Mouse (Mus musculus): Measurements from ENCODE around the gene Spata46. TPM values are rescaled to one million over a fixed set of nuclear protein-coding genes. Genes with fewer than 3 reads are reported as not detected.

Spata46 gene
- not detected for polyA plus RNA-seq (2017; shearing (Covaris generic))

GRCm38 (mm10) chr1:170308503-170308902 is at the start of gene Spata46:
Gene Spata46 (plus strand): TSS chr1:170308803.

GRCm38 (mm10) chr1:170277016-170277415 is 31.6 kb upstream of the Spata46 start, which contains the start of gene Sh2d1b1:
Gene Sh2d1b1 (plus strand): TSS chr1:170277320.

GRCm38 (mm10) chr1:170306232-170306631 is 2.4 kb upstream of the Spata46 start, which contains the start of gene Gm7694:
Gene Gm7694 (minus strand): TSS chr1:170306332.

Other genes with a start within 250 kb of the Spata46 start
- not detected for gene Ddr2, start 198.0 kb upstream of the Spata46 start, polyA plus RNA-seq (2017; shearing (Covaris generic))
- 59.7 TPM for gene Uap1, start 133.8 kb upstream of the Spata46 start, polyA plus RNA-seq (2017; shearing (Covaris generic))
- gene Uhmk1, start 93.4 kb upstream of the Spata46 start, polyA plus RNA-seq (2017; shearing (Covaris generic)): 40.9 TPM
- gene Sh2d1b2, start 76.1 kb upstream of the Spata46 start, polyA plus RNA-seq (2017; shearing (Covaris generic)): not detected
- gene Sh2d1b1, start 31.5 kb upstream of the Spata46 start, polyA plus RNA-seq (2017; shearing (Covaris generic)): not detected
- not detected for gene Gm7694, start 2.5 kb upstream of the Spata46 start, polyA plus RNA-seq (2017; shearing (Covaris generic))